Mouse (Mus musculus): ENCODE measurements around the gene Gm28778. TPM values are rescaled to one million over a fixed set of nuclear protein-coding genes. Genes with fewer than 3 reads are reported as not detected.
"Not testable (repeated sequence)": the region's sequence is repeated elsewhere in the genome, so short reads cannot be mapped to it uniquely, and the experiment has no call there.

Gm28778 gene
- polyA plus RNA-seq, 1 experiment from 2014 or later = not detected

DNA sequence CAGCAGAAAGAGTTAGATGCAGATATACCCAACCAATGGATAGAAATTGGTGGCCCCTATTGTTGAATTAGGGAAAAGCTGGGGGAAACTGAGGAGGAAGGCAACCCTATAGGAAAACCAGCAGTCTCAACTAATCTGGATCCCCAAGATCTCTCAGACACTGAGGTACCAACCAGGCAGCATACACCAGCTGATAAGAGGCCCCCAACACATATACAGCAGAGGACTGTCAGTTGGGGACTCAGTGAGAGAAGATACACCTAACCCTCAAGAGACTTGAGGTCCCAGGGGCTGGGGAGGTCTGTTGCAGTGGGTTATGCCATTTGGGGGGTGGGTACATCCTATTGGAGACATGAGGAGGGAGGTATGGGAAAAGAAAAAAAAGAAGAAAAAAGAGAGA is 38.6 kb downstream of the Gm28778 start:
- no peak overlapping the region for H3K4me2 ChIP-seq (replicated peaks; ENCODE audit: low read depth, low read length)
- no peak overlapping the region for H3K9ac ChIP-seq (replicated peaks; ENCODE audit: low read depth)
- H3K4me3 ChIP-seq (ENCODE audit: low read depth, low read length) = no peak overlapping the region
- H3K36me3 ChIP-seq (ENCODE audit: insufficient read depth, low read length) = no peaks in the 10 kb centered on the region
- no peak overlapping the region for H3K27ac ChIP-seq (ENCODE audit: low read length)
- H3K27me3 ChIP-seq (replicated peaks; ENCODE audit: insufficient read depth, low read length) = no peaks in the 10 kb centered on the region
- ATAC-seq (no peak), DNase-seq (ENCODE audit: low spot score) (no peak)
- TF ChIP-seq EP300 (IDR thresholded peaks at IDR 0.05) = no peak
- TF ChIP-seq CTCF (IDR thresholded peaks at IDR 0.05) = no peak
- H3K9me3 ChIP-seq (ENCODE audit: low read length) = no peaks in the 10 kb centered on the region
- H3K4me1 ChIP-seq (ENCODE audit: insufficient read depth, low read depth, low read length) = no peaks in the 10 kb centered on the region

DNA sequence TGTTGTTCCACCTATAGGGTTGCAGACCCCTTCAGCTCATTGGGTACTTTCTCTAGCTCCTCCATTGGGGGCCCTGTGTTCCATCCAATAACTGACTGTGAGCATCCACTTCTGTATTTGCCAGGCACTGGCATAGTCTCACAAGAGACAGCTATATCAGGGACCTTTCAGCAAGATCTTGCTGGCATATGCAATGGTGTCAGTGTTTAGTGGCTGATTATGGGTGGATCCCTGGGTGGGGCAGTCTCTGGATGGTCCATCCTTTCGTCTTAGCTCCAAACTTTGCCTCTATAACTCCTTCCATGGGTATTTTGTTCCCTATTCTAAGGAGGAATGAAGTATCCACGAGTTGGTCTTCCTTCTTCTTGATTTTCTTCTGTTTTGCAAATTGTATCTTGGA is 40.5 kb downstream of the Gm28778 start:
- WGBS = 68% methylated on average over 2 of the region's 2 CpGs
- ATAC-seq = not testable (repeated sequence)

GRCm38 (mm10) chr1:53341071-53341470 is 44.2 kb downstream of the Gm28778 start:
- Histone ChIP-seq H3K36me3 (ENCODE audit: insufficient read depth, low read length) (peaks cover 8% of the 10 kb centered on the region; the same call in 1 of the 2 replicates), H3K4me3 (ENCODE audit: low read depth, low read length) (no peak overlapping the region), H3K9me3 (ENCODE audit: low read length) (no peaks in the 10 kb centered on the region; the same call in 1 of the 2 replicates), H3K27me3 (replicated peaks; ENCODE audit: insufficient read depth, low read length) (no peaks in the 10 kb centered on the region), H3K27ac (ENCODE audit: low read length) (no peak overlapping the region), H3K4me2 (replicated peaks; ENCODE audit: low read depth, low read length) (no peak overlapping the region), H3K9ac (replicated peaks; ENCODE audit: low read depth) (no peak overlapping the region), H3K4me1 (ENCODE audit: insufficient read depth, low read depth, low read length) (no peaks in the 10 kb centered on the region)
- 95% methylated on average over 2 of the region's 2 CpGs for WGBS
- DNase-seq (ENCODE audit: low spot score) = no peak
- no peak for ATAC-seq
- TF ChIP-seq CTCF (IDR thresholded peaks at IDR 0.05) (no peak), EP300 (IDR thresholded peaks at IDR 0.05) (no peak)

More for the DNA sequence above, 40.5 kb downstream of the Gm28778 start:
- not testable (repeated sequence) for H3K4me1 ChIP-seq (ENCODE audit: insufficient read depth, low read depth, low read length); DNase-seq (ENCODE audit: low spot score); H3K9me3 ChIP-seq (ENCODE audit: low read length); H3K9ac ChIP-seq (replicated peaks; ENCODE audit: low read depth); H3K4me2 ChIP-seq (replicated peaks; ENCODE audit: low read depth, low read length); H3K27me3 ChIP-seq (replicated peaks; ENCODE audit: insufficient read depth, low read length); H3K4me3 ChIP-seq (ENCODE audit: low read depth, low read length); H3K27ac ChIP-seq (ENCODE audit: low read length); H3K36me3 ChIP-seq (ENCODE audit: insufficient read depth, low read length)

GRCm38 (mm10) chr1:53352327-53353261 is 55.7 kb downstream of the Gm28778 start, which contains the start of the genes Asdurf, Gm28551 and Asnsd1:
Gene Asdurf (minus strand): TSS chr1:53352619.
Gene Gm28551 (minus strand): TSS chr1:53352667.
Gene Asnsd1 (minus strand): TSS chr1:53352752.
- Histone ChIP-seq H3K36me3 (ENCODE audit: insufficient read depth, low read length) (peaks cover 1% of the 10 kb centered on the region; the same call in 1 of the 2 replicates), H3K27ac (ENCODE audit: low read length) (peak within 1 kb of the TSS; percentile 74), H3K27me3 (replicated peaks; ENCODE audit: insufficient read depth, low read length) (no peaks in the 10 kb centered on the region), H3K4me1 (ENCODE audit: insufficient read depth, low read depth, low read length) (peaks cover 6% of the 10 kb centered on the region; the same call in 1 of the 2 replicates), H3K9ac (replicated peaks; ENCODE audit: low read depth) (peak within 1 kb of the TSS; percentile 72), H3K9me3 (ENCODE audit: low read length) (no peaks in the 10 kb centered on the region), H3K4me2 (replicated peaks; ENCODE audit: low read depth, low read length) (peak within 1 kb of the TSS; percentile 65), H3K4me3 (ENCODE audit: low read depth, low read length) (peak within 1 kb of the TSS; percentile 89)
- under 1% methylated on average over 42 of the region's 44 CpGs for WGBS
- peak; percentile 99 for DNase-seq (ENCODE audit: low spot score)
- TF ChIP-seq EP300 (IDR thresholded peaks at IDR 0.05) = no peak
- TF ChIP-seq CTCF (IDR thresholded peaks at IDR 0.05) = peak; percentile 70
- peak; percentile 100 for ATAC-seq

DNA sequence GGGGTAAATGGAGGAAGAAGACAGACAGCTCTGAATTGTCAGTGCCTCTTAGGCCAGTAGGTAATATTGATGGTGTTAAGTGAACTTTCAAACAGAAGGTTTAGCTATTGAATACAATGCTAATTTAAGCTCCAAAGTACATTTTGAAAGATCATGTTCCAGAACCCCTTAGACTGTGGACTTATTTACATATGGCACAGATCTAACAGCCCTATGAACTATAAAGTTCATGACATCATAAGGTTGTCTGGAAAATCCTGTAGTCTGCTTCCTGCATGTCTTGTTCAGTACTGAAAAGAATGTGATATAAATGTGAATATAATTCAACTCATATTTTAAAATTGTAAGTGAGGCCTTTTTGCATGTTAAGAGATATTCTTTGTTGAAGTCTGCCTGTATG is 62.1 kb downstream of the Gm28778 start:
- H3K4me2 ChIP-seq (replicated peaks; ENCODE audit: low read depth, low read length) = no peak overlapping the region
- H3K36me3 ChIP-seq (ENCODE audit: insufficient read depth, low read length) = no peaks in the 10 kb centered on the region
- ATAC-seq (no peak), DNase-seq (ENCODE audit: low spot score) (no peak)
- H3K4me1 ChIP-seq (ENCODE audit: insufficient read depth, low read depth, low read length) = no peaks in the 10 kb centered on the region
- H3K9ac ChIP-seq (replicated peaks; ENCODE audit: low read depth) = no peak overlapping the region
- H3K27me3 ChIP-seq (replicated peaks; ENCODE audit: insufficient read depth, low read length) = no peaks in the 10 kb centered on the region
- no peaks in the 10 kb centered on the region for H3K9me3 ChIP-seq (ENCODE audit: low read length)
- H3K27ac ChIP-seq (ENCODE audit: low read length) = no peak overlapping the region
- no peak for TF ChIP-seq CTCF (IDR thresholded peaks at IDR 0.05)
- no peak for TF ChIP-seq EP300 (IDR thresholded peaks at IDR 0.05)
- no peak overlapping the region for H3K4me3 ChIP-seq (ENCODE audit: low read depth, low read length)

Other genes starting within 250 kb of the Gm28778 start
- not detected in 2 replicates for gene Mstn, start 235.5 kb upstream of the Gm28778 start, polyA plus RNA-seq (2015; fragmentation: Nextera tagmentation; extraction: Ambion mirVana)
- not detected in 2 replicates for gene 1700019A02Rik, start 109.5 kb upstream of the Gm28778 start, polyA plus RNA-seq (2015; fragmentation: Nextera tagmentation; extraction: Ambion mirVana)
- gene Pms1, start 93 bp upstream of the Gm28778 start, polyA plus RNA-seq (2015; fragmentation: Nextera tagmentation; extraction: Ambion mirVana) = 2.5 and 3.9 TPM in 2 replicates
- gene Ormdl1, start within 50 bp of the Gm28778 start, polyA plus RNA-seq (2015; fragmentation: Nextera tagmentation; extraction: Ambion mirVana) = 24.6 and 28.1 TPM in 2 replicates
- gene Osgepl1, start 16.5 kb downstream of the Gm28778 start, polyA plus RNA-seq (2015; fragmentation: Nextera tagmentation; extraction: Ambion mirVana) = 13.0 and 16.5 TPM in 2 replicates
- 5.7 and 10.5 TPM in 2 replicates for gene Asdurf, start 55.5 kb downstream of the Gm28778 start, polyA plus RNA-seq (2015; fragmentation: Nextera tagmentation; extraction: Ambion mirVana)
- gene Gm28551, start 55.6 kb downstream of the Gm28778 start, polyA plus RNA-seq (2015; fragmentation: Nextera tagmentation; extraction: Ambion mirVana) = 0.30 and 0.45 TPM in 2 replicates
- gene Asnsd1, start 55.6 kb downstream of the Gm28778 start, polyA plus RNA-seq (2015; fragmentation: Nextera tagmentation; extraction: Ambion mirVana) = 30.4 and 36.1 TPM in 2 replicates

All from lung, postnatal 0 days (tissue).